Mouse (Mus musculus) large intestine, adult 2 months (tissue): ENCODE data around the gene Whrn. TPM values are rescaled to one million over a fixed set of nuclear protein-coding genes. Genes with fewer than 3 reads are reported as not detected.

Experiments
- DNase-seq: peaks from one replicate; pipeline ENCODE4 v3.0.0-alpha.2; 2012; ENCODE audit warnings: low read depth, low spot score
- WGBS: fragments of 180-500 bp; shearing (Covaris S2); methylation state at CpG from one replicate; pipeline ENCODE4 v1.1.7; 2018; 5-methylcytosine and 5-hydroxymethylcytosine counted together
- polyA plus RNA-seq: library from polyadenylated mRNA; depleted of rRNA; stranded (reverse); fragments of >200 nt; gene quantifications from 2 replicates; pipeline ENCODE4 v1.2.3, GENCODE M21; 2012

Gene Whrn
- polyA plus RNA-seq, 1 experiment: 11.0 TPM

GRCm38 (mm10) chr4:63459141-63459789 is 36.5 kb downstream of the Whrn start:
- DNase-seq: no peak
- 77% methylated on average over 16 of the region's 16 CpGs for WGBS

GRCm38 (mm10) chr4:63456547-63456946 is 39.2 kb downstream of the Whrn start:
- WGBS: 84% methylated on average over 5 of the region's 5 CpGs
- DNase-seq: no peak

- DNase-seq: no peak
- 67% methylated on average over 6 of the region's 6 CpGs for WGBS
These were observed 41.8 kb downstream of the Whrn start for GRCm38 (mm10) chr4:63453939-63454513.

GRCm38 (mm10) chr4:63452555-63452954 is 43.2 kb downstream of the Whrn start:
- 80% methylated on average over 3 of the region's 3 CpGs for WGBS
- no peak for DNase-seq

GRCm38 (mm10) chr4:63450551-63450950 is 45.2 kb downstream of the Whrn start:
- DNase-seq: no peak
- 68% methylated on average over 5 of the region's 5 CpGs for WGBS

GRCm38 (mm10) chr4:63444362-63445066 is 51.3 kb downstream of the Whrn start:
- WGBS: 82% methylated on average over 10 of the region's 10 CpGs
- no peak for DNase-seq

GRCm38 (mm10) chr4:63443101-63443500 is 52.7 kb downstream of the Whrn start:
- 93% methylated on average over 2 of the region's 2 CpGs for WGBS
- DNase-seq: no peak

- WGBS: 93% methylated on average over 7 of the region's 7 CpGs
- DNase-seq: no peak
These were observed 54.2 kb downstream of the Whrn start for GRCm38 (mm10) chr4:63441616-63442015.

- 84% methylated on average over 7 of the region's 7 CpGs for WGBS
- no peak for DNase-seq
These were observed 55.5 kb downstream of the Whrn start for GRCm38 (mm10) chr4:63440262-63440661.

- DNase-seq: no peak
- 88% methylated on average over 5 of the region's 5 CpGs for WGBS
These were observed 57.8 kb downstream of the Whrn start for GRCm38 (mm10) chr4:63437968-63438367.

- DNase-seq: no peak
- 78% methylated on average over 16 of the region's 16 CpGs for WGBS
These were observed 58.5 kb downstream of the Whrn start for GRCm38 (mm10) chr4:63437119-63437815.

- 85% methylated on average over 9 of the region's 9 CpGs for WGBS
- no peak for DNase-seq
These were observed 60.4 kb downstream of the Whrn start for GRCm38 (mm10) chr4:63435402-63435801.

- DNase-seq: no peak
- 73% methylated on average over 5 of the region's 5 CpGs for WGBS
These were observed 64.7 kb downstream of the Whrn start for GRCm38 (mm10) chr4:63431098-63431497.

GRCm38 (mm10) chr4:63430357-63430756 is 65.4 kb downstream of the Whrn start:
- no peak for DNase-seq
- WGBS: 73% methylated on average over 3 of the region's 3 CpGs

GRCm38 (mm10) chr4:63426308-63426707 is 69.5 kb downstream of the Whrn start:
- WGBS: 82% methylated on average over 8 of the region's 8 CpGs
- DNase-seq: no peak

- WGBS: 60% methylated on average over 5 of the region's 5 CpGs
- DNase-seq: no peak
These were observed 72.0 kb downstream of the Whrn start for GRCm38 (mm10) chr4:63423811-63424210.

GRCm38 (mm10) chr4:63423231-63423630 is 72.6 kb downstream of the Whrn start:
- DNase-seq: no peak
- 50% methylated on average over 1 of the region's 1 CpGs for WGBS

GRCm38 (mm10) chr4:63420143-63420920 is 75.5 kb downstream of the Whrn start:
- no peak for DNase-seq
- 66% methylated on average over 14 of the region's 14 CpGs for WGBS

- 87% methylated on average over 11 of the region's 11 CpGs for WGBS
- DNase-seq: no peak
These were observed 77.5 kb downstream of the Whrn start for GRCm38 (mm10) chr4:63418270-63418669.
